Comparison of ENCODE assay signal across 25 mouse cellular contexts in the genomic region with DNA sequence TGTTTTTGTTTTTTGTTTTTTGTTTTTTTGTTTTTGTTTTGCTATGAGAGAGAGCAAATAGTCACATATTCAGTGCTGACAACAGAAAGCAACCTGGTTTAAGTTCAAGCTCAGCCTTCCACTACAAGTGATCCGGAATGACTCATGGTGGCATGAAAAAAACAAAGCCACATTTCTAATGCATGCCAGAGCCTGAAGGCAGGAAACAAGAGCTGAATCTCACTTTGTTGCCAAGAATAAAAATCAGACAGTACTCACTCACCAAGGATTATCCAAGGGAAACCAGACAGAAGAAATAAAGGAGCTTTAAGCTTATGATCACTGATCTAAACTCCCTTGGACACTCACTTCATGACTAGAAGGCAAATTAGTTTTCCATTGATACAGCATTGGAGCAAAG.
DNase-seq lines count a peak whose midpoint lies in the region; ATAC-seq and TF ChIP-seq lines count a peak whose summit lies in the region.
"Had no signal": no experiment of that assay in that cellular context is flagged by ENCODE, and none has a peak within 500 bp of the region (broad histone marks: within the 10 kb centered on the region; RNA-seq: fewer than 3 reads in every experiment).

No protein-coding gene starts in this region.

- POLR2A ChIA-PET in Patski (lab: Charles Lee), result interaction anchor here (0.5 kb wide), 1 partner anchor 51 kb away, joined by 4 read pairs; no protein-coding TSS in a partner anchor

- H3K27me3 ChIP-seq in embryonic facial prominence, embryonic 14.5 days (replicated peaks; ENCODE audit: control insufficient read depth, insufficient read depth, low read length), result no peaks in the 10 kb centered on the region
- no peaks in the 10 kb centered on the region for H3K27me3 ChIP-seq in embryonic facial prominence, embryonic 10.5 days (replicated peaks; ENCODE audit: low read depth, poor library complexity, severe bottlenecking)
- H3K27me3 ChIP-seq in Patski, result no peaks in the 10 kb centered on the region
- H3K27me3 ChIP-seq: heart, embryonic 15.5 days; hindbrain, embryonic 13.5 days; liver, embryonic 13.5 days had no signal

- no peak overlapping the region for H3K4me2 ChIP-seq in embryonic facial prominence, embryonic 14.5 days (ENCODE audit: low read depth, low read length)
- H3K4me2 ChIP-seq: heart, embryonic 15.5 days; hindbrain, embryonic 13.5 days; liver, embryonic 13.5 days had no signal

- CTCF ChIA-PET in Patski (lab: Charles Lee), result interaction anchor here (1.1 to 1.9 kb wide), 3 partner anchors 11 to 472 kb away, joined by 3 to 6 read pairs (median 5); no protein-coding TSS in a partner anchor

- no peaks in the 10 kb centered on the region for H3K36me3 ChIP-seq in embryonic facial prominence, embryonic 14.5 days (ENCODE audit: control insufficient read depth, insufficient read depth, low read length)
- no peaks in the 10 kb centered on the region for H3K36me3 ChIP-seq in embryonic facial prominence, embryonic 10.5 days (replicated peaks)
- H3K36me3 ChIP-seq: heart, embryonic 15.5 days; hindbrain, embryonic 13.5 days; liver, embryonic 13.5 days had no signal

- H3K4me3 ChIP-seq in embryonic facial prominence, embryonic 14.5 days (ENCODE audit: low read depth, low read length), result no peak overlapping the region
- H3K4me3 ChIP-seq in embryonic facial prominence, embryonic 10.5 days, result no peak overlapping the region
- H3K4me3 ChIP-seq: erythroblast, embryonic 14.5 days; heart, adult 2 months; heart, embryonic 15.5 days; hindbrain, embryonic 13.5 days; left cerebral cortex, adult 2 months; liver, embryonic 13.5 days had no signal

- peak; percentile 69 for DNase-seq in embryonic facial prominence, embryonic 14.5 days (ENCODE audit: low spot score)
- no peak for DNase-seq in embryonic facial prominence, embryonic 10.5 days (ENCODE audit: low spot score)
- peak; percentile 56 for DNase-seq in 3134 (ENCODE audit: extremely low read depth, insufficient read length, low spot score)
- peak; percentile 89 for DNase-seq in Patski (ENCODE audit: low read depth, low spot score)
- DNase-seq in gonadal fat pad, adult 2 months (ENCODE audit: low read depth), result peak; percentile 38
- DNase-seq in T-cell, adult 2 months (ENCODE audit: low spot score), result no peak
- DNase-seq in cerebellum, adult 11 months, result no peak
- DNase-seq: adrenal gland, adult 8-10 months; B cell, adult 2 months; cerebellum, postnatal 10 days; gastrocnemius, postnatal 10 days; heart, adult 2 months; heart, postnatal 36 days; kidney, adult 18-20 months; liver, embryonic 13.5 days; lung, adult 2 months; right cerebral cortex, postnatal 25 days; spleen, adult 18-20 months; thymus, postnatal 14 days had no signal

- ATAC-seq in embryonic facial prominence, embryonic 14.5 days (ENCODE audit: low read depth), result no peak
- peak; percentile 84 for ATAC-seq in Patski
- no peak for ATAC-seq in inflammation-experienced regulatory T-cells, adult 6 months
- ATAC-seq: forebrain, embryonic 14.5 days had no signal

- no peak for TF ChIP-seq CTCF in Patski (IDR thresholded peaks at IDR 0.05)

- in situ Hi-C loops in Patski (cut with MboI; ENCODE audit: low pct_unique_long_range_greater_than_20kb), result no loop called here

- H3K9me3 ChIP-seq in embryonic facial prominence, embryonic 14.5 days (ENCODE audit: control insufficient read depth, low read length), result no peaks in the 10 kb centered on the region
- no peaks in the 10 kb centered on the region for H3K9me3 ChIP-seq in embryonic facial prominence, embryonic 10.5 days
- H3K9me3 ChIP-seq: heart, embryonic 15.5 days; hindbrain, embryonic 13.5 days; liver, embryonic 13.5 days had no signal

- H3K27ac ChIP-seq in embryonic facial prominence, embryonic 14.5 days (replicated peaks; ENCODE audit: low read depth, low read length), result no peak overlapping the region
- H3K27ac ChIP-seq in embryonic facial prominence, embryonic 10.5 days (replicated peaks), result no peak overlapping the region
- H3K27ac ChIP-seq: heart, adult 2 months; hindbrain, embryonic 13.5 days; left cerebral cortex, adult 2 months; liver, embryonic 13.5 days had no signal

- H3K9ac ChIP-seq in embryonic facial prominence, embryonic 14.5 days (ENCODE audit: low read depth, low read length), result no peak overlapping the region
- H3K9ac ChIP-seq: heart, embryonic 15.5 days; hindbrain, embryonic 13.5 days; liver, embryonic 13.5 days had no signal

- H3K4me1 ChIP-seq in embryonic facial prominence, embryonic 14.5 days (ENCODE audit: control insufficient read depth, insufficient read depth, low read length), result no peaks in the 10 kb centered on the region
- H3K4me1 ChIP-seq in embryonic facial prominence, embryonic 10.5 days, result no peaks in the 10 kb centered on the region
- H3K4me1 ChIP-seq: hindbrain, embryonic 13.5 days; liver, embryonic 13.5 days had no signal

- WGBS in embryonic facial prominence, embryonic 14.5 days, result 31% methylated on average over 1 of the region's 1 CpGs
- 70% methylated on average over 1 of the region's 1 CpGs for WGBS in embryonic facial prominence, embryonic 10.5 days

Comparison
In these comparisons a context has a peak if more than half of its experiments do, and no peak if none do; other contexts are left out.
1. DNase-seq: peak in embryonic facial prominence, embryonic 14.5 days (single experiment), 3134 (single experiment), Patski (single experiment) and gonadal fat pad, adult 2 months (single experiment); none in embryonic facial prominence, embryonic 10.5 days (single experiment), T-cell, adult 2 months (single experiment) and cerebellum, adult 11 months (single experiment).